Mouse (Mus musculus): ENCODE measurements at regions not wholly inside any gene's neighbourhood (a gene's known extent, or its start where the extent isn't known, plus 50 kb on each side); places are given as distances from the start of the nearest gene placed in this dataset.

GRCm38 (mm10) chr3:42213163-42213562, 470.8 kb downstream of the D3Ertd751e start:
- no peaks in the 10 kb centered on the region for H3K4me1 ChIP-seq (ENCODE audit: control insufficient read depth in 2 of 2, insufficient read depth in 2 of 2, low read length in 2 of 2)
- no peak overlapping the region for H3K27ac ChIP-seq (replicated peaks in 1 of 2; ENCODE audit: control insufficient read depth in 1 of 2, insufficient read depth in 1 of 2, low read depth in 2 of 2, low read length in 2 of 2)
- no peak overlapping the region for H3K9ac ChIP-seq (ENCODE audit: low read length)
- no peaks in the 10 kb centered on the region for H3K27me3 ChIP-seq (ENCODE audit: control insufficient read depth, insufficient read depth, low read length)
- no peaks in the 10 kb centered on the region for H3K36me3 ChIP-seq (ENCODE audit: control insufficient read depth, insufficient read depth, low read length)
- no peaks in the 10 kb centered on the region for H3K9me3 ChIP-seq (ENCODE audit: control insufficient read depth, low read length)
- H3K4me2 ChIP-seq (ENCODE audit: low read length) = no peak overlapping the region
- no peak for ATAC-seq (ENCODE audit: insufficient number of reproducible peaks, insufficient read depth, low FRiP score, low read depth)
- WGBS = 54% methylated on average over 6 of the region's 6 CpGs
- no peak overlapping the region for H3K4me3 ChIP-seq (ENCODE audit: control insufficient read depth in 1 of 2, insufficient read depth in 1 of 2, low read depth in 1 of 2, low read length in 2 of 2)

GRCm38 (mm10) chr3:42214624-42215276, 472.3 kb downstream of the D3Ertd751e start:
- Histone ChIP-seq H3K36me3 (ENCODE audit: control insufficient read depth, insufficient read depth, low read length) (no peaks in the 10 kb centered on the region), H3K27ac (replicated peaks in 1 of 2; ENCODE audit: control insufficient read depth in 1 of 2, insufficient read depth in 1 of 2, low read depth in 2 of 2, low read length in 2 of 2) (no peak overlapping the region), H3K9ac (ENCODE audit: low read length) (no peak overlapping the region), H3K9me3 (ENCODE audit: control insufficient read depth, low read length) (no peaks in the 10 kb centered on the region), H3K4me2 (ENCODE audit: low read length) (no peak overlapping the region), H3K27me3 (ENCODE audit: control insufficient read depth, insufficient read depth, low read length) (no peaks in the 10 kb centered on the region), H3K4me3 (ENCODE audit: control insufficient read depth in 1 of 2, insufficient read depth in 1 of 2, low read depth in 1 of 2, low read length in 2 of 2) (no peak overlapping the region), H3K4me1 (ENCODE audit: control insufficient read depth in 2 of 2, insufficient read depth in 2 of 2, low read length in 2 of 2) (no peaks in the 10 kb centered on the region)
- ATAC-seq (ENCODE audit: insufficient number of reproducible peaks, insufficient read depth, low FRiP score, low read depth) = no peak
- WGBS = 60% methylated on average over 10 of the region's 10 CpGs

GRCm38 (mm10) chr3:42218719-42219118, 476.3 kb downstream of the D3Ertd751e start:
- Histone ChIP-seq H3K9me3 (ENCODE audit: control insufficient read depth, low read length) (no peaks in the 10 kb centered on the region), H3K4me2 (ENCODE audit: low read length) (no peak overlapping the region), H3K27me3 (ENCODE audit: control insufficient read depth, insufficient read depth, low read length) (no peaks in the 10 kb centered on the region), H3K4me3 (ENCODE audit: control insufficient read depth in 1 of 2, insufficient read depth in 1 of 2, low read depth in 1 of 2, low read length in 2 of 2) (no peak overlapping the region), H3K9ac (ENCODE audit: low read length) (no peak overlapping the region), H3K36me3 (ENCODE audit: control insufficient read depth, insufficient read depth, low read length) (no peaks in the 10 kb centered on the region), H3K27ac (replicated peaks in 1 of 2; ENCODE audit: control insufficient read depth in 1 of 2, insufficient read depth in 1 of 2, low read depth in 2 of 2, low read length in 2 of 2) (no peak overlapping the region), H3K4me1 (ENCODE audit: control insufficient read depth in 2 of 2, insufficient read depth in 2 of 2, low read length in 2 of 2) (no peaks in the 10 kb centered on the region)
- no peak for ATAC-seq (ENCODE audit: insufficient number of reproducible peaks, insufficient read depth, low FRiP score, low read depth)
- WGBS = 78% methylated on average over 3 of the region's 3 CpGs

- Histone ChIP-seq H3K27me3 (ENCODE audit: control insufficient read depth, insufficient read depth, low read length) (no peaks in the 10 kb centered on the region), H3K4me2 (ENCODE audit: low read length) (no peak overlapping the region)
- whole genome bisulfite sequencing = 83% methylated on average over 4 of the region's 4 CpGs
Observed at GRCm38 (mm10) chr3:42227679-42228398, 485.4 kb downstream of the D3Ertd751e start.

GRCm38 (mm10) chr3:42228399-42228755, 486.0 kb downstream of the D3Ertd751e start:
- 77% methylated on average over 3 of the region's 3 CpGs for WGBS

More at GRCm38 (mm10) chr3:42227679-42228398, 485.4 kb downstream of the D3Ertd751e start:
- no peak overlapping the region for H3K27ac ChIP-seq (replicated peaks in 1 of 2; ENCODE audit: control insufficient read depth in 1 of 2, insufficient read depth in 1 of 2, low read depth in 2 of 2, low read length in 2 of 2)
- H3K4me1 ChIP-seq (ENCODE audit: control insufficient read depth in 2 of 2, insufficient read depth in 2 of 2, low read length in 2 of 2) = no peaks in the 10 kb centered on the region
- H3K4me3 ChIP-seq (ENCODE audit: control insufficient read depth in 1 of 2, insufficient read depth in 1 of 2, low read depth in 1 of 2, low read length in 2 of 2) = no peak overlapping the region
- no peak for ATAC-seq (ENCODE audit: insufficient number of reproducible peaks, insufficient read depth, low FRiP score, low read depth)
- H3K36me3 ChIP-seq (ENCODE audit: control insufficient read depth, insufficient read depth, low read length) = no peaks in the 10 kb centered on the region
- H3K9me3 ChIP-seq (ENCODE audit: control insufficient read depth, low read length) = no peaks in the 10 kb centered on the region
- no peak overlapping the region for H3K9ac ChIP-seq (ENCODE audit: low read length)

GRCm38 (mm10) chr3:42232268-42232667, 489.9 kb downstream of the D3Ertd751e start:
- Histone ChIP-seq H3K36me3 (ENCODE audit: control insufficient read depth, insufficient read depth, low read length) (no peaks in the 10 kb centered on the region), H3K4me1 (ENCODE audit: control insufficient read depth in 2 of 2, insufficient read depth in 2 of 2, low read length in 2 of 2) (no peaks in the 10 kb centered on the region), H3K4me3 (ENCODE audit: control insufficient read depth in 1 of 2, insufficient read depth in 1 of 2, low read depth in 1 of 2, low read length in 2 of 2) (no peak overlapping the region), H3K9ac (ENCODE audit: low read length) (no peak overlapping the region), H3K9me3 (ENCODE audit: control insufficient read depth, low read length) (no peaks in the 10 kb centered on the region), H3K4me2 (ENCODE audit: low read length) (no peak overlapping the region), H3K27me3 (ENCODE audit: control insufficient read depth, insufficient read depth, low read length) (no peaks in the 10 kb centered on the region), H3K27ac (replicated peaks in 1 of 2; ENCODE audit: control insufficient read depth in 1 of 2, insufficient read depth in 1 of 2, low read depth in 2 of 2, low read length in 2 of 2) (no peak overlapping the region)
- ATAC-seq (ENCODE audit: insufficient number of reproducible peaks, insufficient read depth, low FRiP score, low read depth) = no peak
- 64% methylated on average over 5 of the region's 5 CpGs for WGBS

More at GRCm38 (mm10) chr3:42228399-42228755, 486.0 kb downstream of the D3Ertd751e start:
- H3K27me3 ChIP-seq (ENCODE audit: control insufficient read depth, insufficient read depth, low read length) = no peaks in the 10 kb centered on the region
- no peaks in the 10 kb centered on the region for H3K36me3 ChIP-seq (ENCODE audit: control insufficient read depth, insufficient read depth, low read length)
- no peaks in the 10 kb centered on the region for H3K4me1 ChIP-seq (ENCODE audit: control insufficient read depth in 2 of 2, insufficient read depth in 2 of 2, low read length in 2 of 2)
- no peak overlapping the region for H3K4me2 ChIP-seq (ENCODE audit: low read length)
- ATAC-seq (ENCODE audit: insufficient number of reproducible peaks, insufficient read depth, low FRiP score, low read depth) = no peak
- H3K9ac ChIP-seq (ENCODE audit: low read length) = no peak overlapping the region
- H3K9me3 ChIP-seq (ENCODE audit: control insufficient read depth, low read length) = no peaks in the 10 kb centered on the region
- H3K27ac ChIP-seq (replicated peaks in 1 of 2; ENCODE audit: control insufficient read depth in 1 of 2, insufficient read depth in 1 of 2, low read depth in 2 of 2, low read length in 2 of 2) = no peak overlapping the region
- H3K4me3 ChIP-seq (ENCODE audit: control insufficient read depth in 1 of 2, insufficient read depth in 1 of 2, low read depth in 1 of 2, low read length in 2 of 2) = no peak overlapping the region

GRCm38 (mm10) chr3:42233756-42234155, 491.3 kb downstream of the D3Ertd751e start:
- no peaks in the 10 kb centered on the region for H3K9me3 ChIP-seq (ENCODE audit: control insufficient read depth, low read length)
- no peak overlapping the region for H3K4me2 ChIP-seq (ENCODE audit: low read length)
- 80% methylated on average over 3 of the region's 3 CpGs for WGBS
- ATAC-seq (ENCODE audit: insufficient number of reproducible peaks, insufficient read depth, low FRiP score, low read depth) = no peak
- no peak overlapping the region for H3K4me3 ChIP-seq (ENCODE audit: control insufficient read depth in 1 of 2, insufficient read depth in 1 of 2, low read depth in 1 of 2, low read length in 2 of 2)
- H3K36me3 ChIP-seq (ENCODE audit: control insufficient read depth, insufficient read depth, low read length) = no peaks in the 10 kb centered on the region
- no peak overlapping the region for H3K9ac ChIP-seq (ENCODE audit: low read length)
- no peak overlapping the region for H3K27ac ChIP-seq (replicated peaks in 1 of 2; ENCODE audit: control insufficient read depth in 1 of 2, insufficient read depth in 1 of 2, low read depth in 2 of 2, low read length in 2 of 2)
- H3K4me1 ChIP-seq (ENCODE audit: control insufficient read depth in 2 of 2, insufficient read depth in 2 of 2, low read length in 2 of 2) = no peaks in the 10 kb centered on the region
- no peaks in the 10 kb centered on the region for H3K27me3 ChIP-seq (ENCODE audit: control insufficient read depth, insufficient read depth, low read length)

Measured in heart, embryonic 14.5 days (tissue).